Mouse (Mus musculus) ES-CJ7 (cell line): Measurements from ENCODE around the gene Tcf20.

Experiments
- DNase-seq: peaks from one replicate; pipeline ENCODE4 v3.0.0; 2011; ENCODE audit warnings: low read depth, low spot score

Gene Tcf20

DNA sequence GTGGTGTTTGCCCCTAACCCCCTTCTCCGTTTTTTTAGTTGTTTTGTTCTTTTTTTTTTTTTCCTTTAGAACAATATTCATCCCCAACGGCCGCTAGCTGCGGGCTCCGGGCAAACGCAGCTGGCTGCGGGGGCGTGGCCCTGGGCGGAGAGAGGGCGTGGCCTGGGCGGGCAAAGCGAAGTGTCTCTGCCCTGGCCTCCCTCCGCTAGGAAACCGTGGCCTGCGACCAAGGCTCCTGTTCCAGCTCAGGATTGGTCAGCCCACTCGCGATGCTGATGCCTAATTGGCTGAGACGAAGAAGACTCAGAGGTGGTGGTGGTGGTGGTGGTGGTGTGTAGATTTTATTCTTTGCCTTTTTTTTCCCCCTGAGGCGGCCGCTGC, at the start of gene Tcf20:
Tcf20 (minus strand) TSS at position 141 of the 381 bp plus-strand sequence.
- DNase-seq: peak; percentile 93

DNA sequence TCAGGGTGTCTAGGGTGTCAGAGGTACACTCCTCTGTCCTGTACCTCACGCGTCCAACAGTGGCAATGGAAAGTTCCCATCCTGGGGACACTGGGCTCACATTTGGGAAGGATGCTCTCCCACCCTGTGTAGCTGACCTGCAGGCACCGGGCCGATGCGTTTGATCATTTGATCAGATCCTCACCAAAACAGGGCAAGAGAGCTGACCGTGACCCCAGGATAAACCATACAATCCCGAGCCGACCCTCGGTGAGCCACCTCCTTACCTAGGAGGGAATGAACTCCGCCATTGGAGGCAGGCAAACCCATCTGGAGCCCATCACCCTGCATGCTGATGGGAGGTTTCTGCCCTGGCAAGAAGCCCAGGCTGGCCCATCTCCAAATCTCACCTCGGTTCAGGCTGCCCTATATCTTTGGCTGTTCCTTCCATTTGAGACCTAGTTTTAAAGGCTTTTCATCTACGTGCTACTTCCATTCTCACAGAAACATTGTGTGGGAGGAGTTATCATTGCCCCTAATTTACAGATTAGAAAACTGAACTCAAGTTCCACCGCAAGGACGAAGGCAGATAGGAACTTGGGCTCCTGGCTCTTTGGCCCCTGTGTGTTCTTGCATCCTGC, 49.3 kb upstream of the Tcf20 start:
- DNase-seq: no peak

DNA sequence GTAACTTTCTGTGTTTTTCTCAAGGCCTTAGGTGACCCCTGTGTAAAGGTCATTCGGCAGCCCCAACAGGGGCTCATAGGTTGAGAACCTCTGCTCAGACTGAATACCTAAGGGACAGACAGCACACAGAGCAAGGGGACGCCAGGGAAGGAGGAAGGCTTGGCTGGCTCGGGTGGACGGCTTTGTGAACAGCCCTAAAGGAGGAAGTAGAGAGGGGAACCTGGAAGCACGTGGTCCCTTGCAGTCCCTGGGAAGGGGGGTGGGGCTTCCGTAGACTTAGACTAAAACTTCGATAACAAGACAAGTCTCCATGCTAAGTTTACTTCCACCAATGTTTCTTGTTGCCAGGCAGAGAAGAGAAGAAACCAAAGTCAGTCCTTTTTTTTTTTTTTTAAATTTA, 48.4 kb upstream of the Tcf20 start:
- no peak for DNase-seq

DNA sequence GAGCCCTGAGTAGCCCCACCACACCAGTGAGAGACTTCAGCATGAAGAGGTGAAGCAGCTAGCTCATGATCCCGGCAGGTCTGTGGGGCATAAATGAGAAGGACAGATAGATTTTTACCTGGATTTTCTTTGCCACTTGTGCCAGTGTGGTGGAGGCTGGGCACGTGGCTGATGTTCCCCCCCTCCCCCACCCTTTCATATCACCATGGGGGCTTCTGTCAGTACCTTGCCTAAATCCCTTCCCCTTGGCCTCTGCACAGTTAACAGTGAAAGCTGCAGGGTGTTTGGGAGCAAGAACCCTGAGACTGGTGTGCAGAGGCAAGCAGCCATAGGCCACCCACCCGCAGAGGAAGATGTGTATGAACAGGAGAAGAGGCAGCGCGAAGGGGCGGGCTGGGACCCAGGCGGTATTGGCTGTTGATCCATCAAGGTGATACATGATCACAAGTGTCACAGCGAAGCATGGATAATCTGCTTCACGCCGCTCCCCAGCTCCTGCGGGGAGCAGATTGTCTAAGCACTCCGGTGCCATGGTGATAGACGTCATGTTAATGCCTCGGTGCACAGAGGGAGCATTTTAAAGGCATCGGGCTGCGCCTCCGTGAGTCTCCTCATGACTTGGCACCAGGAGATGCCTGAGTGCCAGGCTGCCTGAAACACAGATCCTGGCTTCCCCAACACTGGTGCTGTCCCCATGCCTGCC, 46.8 kb upstream of the Tcf20 start:
- DNase-seq: no peak

DNA sequence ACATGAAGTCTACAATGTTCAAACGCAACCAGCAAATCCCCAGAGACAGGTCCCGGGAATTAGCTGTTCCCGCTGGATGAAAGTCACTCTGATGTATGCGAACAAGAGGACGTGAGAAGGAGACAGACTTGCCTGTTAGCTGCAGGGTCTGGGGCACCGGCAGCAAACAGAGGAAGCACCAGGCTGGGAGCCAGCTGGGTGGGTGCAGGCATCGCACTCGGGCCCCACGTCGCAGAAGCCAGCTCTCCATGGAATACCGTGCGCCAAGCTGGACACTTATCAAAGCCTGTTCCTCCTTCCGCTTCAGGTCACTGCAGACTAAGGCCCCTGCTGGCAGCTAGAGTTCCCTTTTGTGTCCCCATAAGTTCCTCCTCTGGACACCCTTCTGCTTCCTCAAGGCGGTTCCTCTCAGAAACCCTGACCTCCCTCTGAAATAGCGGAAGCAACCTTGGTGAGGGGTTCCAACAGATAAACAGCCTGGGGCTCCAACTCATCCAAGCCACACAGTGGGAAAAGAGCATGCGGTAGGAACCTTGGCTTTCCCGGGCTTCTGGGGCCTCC, 45.4 kb upstream of the Tcf20 start, which contains the start of gene Nfam1:
Nfam1 (minus strand) TSS at position 326 of the 561 bp plus-strand sequence.
- no peak for DNase-seq

DNA sequence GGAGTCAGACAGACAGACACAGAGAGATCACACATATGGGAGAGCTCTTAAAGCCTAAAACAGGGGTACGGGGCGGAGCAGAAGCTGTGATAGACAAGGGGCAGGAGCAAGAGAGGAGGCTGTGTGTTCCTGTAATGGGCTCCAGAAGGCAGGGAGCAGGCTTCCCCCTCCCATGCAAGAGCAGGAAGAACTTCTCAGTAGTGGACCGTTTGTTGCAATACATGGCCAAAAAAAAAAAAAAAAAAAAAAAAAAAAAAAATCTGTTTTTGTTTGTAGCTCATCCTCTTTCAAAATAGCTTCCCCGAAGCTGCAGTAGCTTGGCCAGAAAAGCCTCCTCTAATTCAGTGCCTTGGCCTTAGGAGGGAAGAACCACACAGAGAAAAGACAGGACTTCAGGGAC, 43.2 kb upstream of the Tcf20 start:
- DNase-seq: no peak

DNA sequence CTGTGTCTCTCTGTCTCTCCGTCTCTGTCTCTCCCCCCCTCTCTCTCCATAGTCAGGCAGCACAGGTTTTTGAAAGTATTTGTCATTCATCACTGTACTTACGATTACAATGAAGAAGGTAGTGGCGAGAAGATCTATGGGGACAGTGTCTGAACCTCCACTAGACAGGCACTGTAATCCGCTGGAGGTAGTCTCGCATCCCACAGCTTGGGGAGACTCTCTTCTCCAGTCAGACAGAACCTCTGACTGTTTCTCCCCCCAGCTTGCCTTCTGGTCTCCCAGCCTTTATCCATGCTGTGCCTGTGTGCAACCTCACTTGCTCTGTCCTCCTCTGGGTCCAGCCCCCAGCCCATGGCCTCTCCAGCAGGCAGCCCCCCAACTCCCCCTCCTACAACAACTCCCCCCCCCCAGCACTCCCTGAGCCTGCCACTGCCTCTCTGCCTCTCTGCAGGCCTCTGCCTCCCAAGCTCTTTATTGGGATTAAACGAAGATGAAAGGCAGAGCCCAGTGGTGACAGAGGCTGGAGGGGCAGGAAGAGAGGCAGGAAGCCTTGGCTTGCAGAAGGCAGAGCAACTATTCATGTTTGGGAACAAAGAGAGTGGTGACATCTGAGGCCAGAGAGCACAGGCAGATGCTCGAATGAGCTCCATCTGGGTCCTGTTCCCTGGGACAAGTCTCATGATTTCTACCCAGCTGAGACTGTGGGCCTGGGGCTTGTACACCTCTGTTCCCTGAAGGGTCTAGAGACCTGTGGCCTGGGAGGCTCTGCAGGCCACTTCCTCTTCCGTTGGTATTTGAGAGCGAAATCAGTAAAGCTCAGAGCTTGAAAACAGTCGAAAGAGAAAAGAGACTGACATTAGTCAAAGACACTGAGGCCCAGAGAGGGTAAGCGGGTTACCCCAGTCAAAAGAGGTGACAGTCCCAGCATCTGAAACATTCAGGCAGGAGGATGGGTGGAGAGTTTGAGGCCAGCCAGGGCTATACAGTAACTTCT, 42.4 kb upstream of the Tcf20 start:
- no peak for DNase-seq

DNA sequence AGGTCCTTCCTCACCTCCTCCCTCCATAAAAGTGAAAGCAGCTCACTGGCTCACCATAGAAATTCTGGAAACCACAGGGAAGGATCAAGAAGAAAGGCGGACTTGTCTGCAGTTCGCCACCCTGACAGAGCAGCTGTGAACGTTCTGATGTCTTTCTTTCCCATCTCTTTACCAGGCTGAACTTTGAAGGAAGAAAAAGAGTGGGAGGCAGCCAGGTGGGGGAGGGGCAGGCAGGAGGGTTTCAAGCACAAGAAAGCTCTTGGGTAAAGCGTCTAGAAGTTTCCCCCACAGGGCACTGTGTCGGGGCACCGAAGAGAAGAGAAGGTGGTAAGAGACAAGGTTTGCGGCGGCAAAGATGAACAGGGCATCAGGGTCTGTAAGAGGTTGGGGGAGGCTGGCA, 38.5 kb upstream of the Tcf20 start:
- DNase-seq: no peak

DNA sequence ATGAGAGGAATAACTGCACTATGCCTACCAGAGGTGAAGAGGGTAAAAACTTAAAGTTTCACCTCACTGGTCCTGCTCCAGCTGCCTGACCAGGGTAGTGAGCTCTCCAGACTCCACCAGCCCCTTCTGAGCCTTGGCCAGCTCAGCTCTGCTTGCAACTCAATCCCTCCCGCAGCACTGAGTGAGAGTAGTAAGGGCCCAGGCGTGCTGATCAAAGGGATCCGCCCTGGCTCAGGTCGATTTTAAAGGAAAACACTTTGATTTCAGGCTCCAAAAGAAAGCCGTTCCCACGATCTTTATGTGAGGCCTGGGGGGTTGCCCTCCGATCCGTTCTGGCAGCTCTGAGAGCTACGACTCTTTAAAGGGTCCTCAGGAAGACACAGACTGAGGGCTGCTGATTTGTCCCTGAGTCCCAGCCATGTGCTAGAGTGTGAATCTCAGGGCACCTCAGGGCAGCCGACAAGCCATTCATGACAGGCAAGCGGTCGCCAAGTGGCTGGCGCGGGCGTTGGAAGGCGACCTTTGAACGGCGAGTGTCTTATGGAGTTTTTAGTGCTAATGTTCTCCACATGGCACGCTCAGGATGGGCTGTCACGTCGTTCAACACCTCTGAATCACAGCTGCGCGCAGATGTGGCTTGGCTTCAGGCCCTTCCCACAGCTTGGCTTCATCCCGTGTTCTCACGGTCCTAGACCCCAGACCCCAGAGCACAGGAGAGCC, 37.5 kb upstream of the Tcf20 start:
- DNase-seq: no peak

DNA sequence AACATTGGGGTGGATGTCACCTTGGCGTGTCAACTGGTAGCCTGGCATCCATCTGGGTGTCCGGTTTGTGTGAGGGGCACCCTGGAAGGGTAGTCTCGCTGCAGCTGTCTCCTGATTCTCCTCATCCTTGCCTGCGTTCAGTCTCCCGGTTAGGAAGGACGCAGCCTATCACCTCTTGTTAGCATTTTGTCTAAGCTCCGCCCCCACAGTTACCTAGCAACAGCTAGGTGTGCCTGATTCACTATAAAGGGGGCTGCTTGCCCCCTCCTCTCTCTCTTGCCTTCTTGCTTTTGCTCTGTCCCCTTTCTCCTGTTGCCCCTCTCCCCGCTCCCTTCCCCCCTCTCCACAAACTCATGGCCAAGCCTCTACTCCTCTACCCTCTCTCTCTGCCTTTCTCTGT, 35.3 kb upstream of the Tcf20 start:
- no peak for DNase-seq

DNA sequence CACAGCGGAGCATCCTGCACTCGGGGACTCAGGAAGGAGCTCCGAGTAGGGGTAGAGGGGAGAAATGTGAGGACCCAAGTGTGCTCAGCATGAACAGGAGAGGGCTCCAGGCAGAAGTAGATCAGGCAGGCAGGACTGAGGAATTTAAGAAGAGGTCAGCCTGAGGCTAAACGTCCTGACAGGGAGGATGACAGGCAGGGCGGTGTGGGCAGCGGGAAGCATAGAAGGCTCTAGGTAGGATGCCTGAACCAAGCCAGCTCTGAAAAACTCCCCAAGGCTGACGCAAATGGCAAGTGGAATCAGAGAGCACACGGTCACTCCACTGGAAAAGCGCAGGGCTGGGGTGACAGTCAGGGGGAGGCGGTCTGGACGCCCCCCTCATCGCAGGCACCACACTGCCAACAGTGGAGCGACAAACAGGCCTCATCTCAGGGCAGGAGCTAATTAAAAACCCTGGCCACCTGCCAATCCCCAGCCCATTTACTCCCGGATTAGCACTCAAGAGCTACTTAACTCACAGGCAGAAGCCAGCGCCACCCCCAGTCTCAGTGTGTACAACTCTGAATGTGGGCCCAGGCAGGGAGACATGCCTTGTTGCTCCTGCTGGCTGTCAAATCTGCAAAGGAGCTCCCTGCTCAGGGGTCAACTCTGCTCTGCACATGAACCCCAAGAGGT, 23.5 kb upstream of the Tcf20 start:
- no peak for DNase-seq

DNA sequence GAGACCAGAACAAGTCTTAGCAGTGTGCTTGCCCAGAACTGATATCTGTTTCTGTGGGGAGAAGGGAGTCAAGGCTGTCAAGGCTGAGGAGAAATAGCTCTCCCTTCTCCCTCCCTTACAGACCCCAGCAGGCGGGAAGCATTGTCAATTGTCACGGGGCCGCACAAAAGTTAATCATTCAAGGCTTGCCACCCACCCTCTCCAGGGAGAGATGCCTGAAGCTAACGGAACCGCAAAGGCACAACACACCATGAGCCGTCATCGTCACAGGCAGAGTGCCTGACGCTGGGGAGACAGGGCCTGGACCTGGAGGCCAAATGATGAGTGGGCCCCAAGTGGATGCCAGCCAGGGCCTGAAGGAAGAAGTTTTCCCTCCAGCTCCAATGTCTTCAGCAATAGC, 22.8 kb upstream of the Tcf20 start:
- no peak for DNase-seq

DNA sequence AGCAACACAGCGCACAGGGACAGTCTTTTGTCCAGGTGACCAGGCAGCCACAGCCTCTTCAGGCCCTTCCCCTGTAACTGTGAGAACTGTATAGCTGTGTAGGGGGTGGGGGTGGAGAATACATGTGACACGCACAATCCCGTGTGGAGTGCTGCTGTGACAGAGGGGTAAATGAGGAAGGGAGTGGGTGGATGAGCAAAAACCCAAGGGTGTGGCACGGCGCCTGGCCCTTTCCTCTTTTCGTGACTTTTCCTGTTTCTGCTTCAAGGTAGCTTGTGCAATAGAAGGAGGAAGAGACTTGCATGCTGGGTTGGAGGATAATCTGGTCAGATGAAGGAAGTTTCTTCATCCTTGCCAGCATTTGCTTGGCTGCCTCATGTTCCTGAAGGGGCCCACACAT, 21.9 kb upstream of the Tcf20 start:
- DNase-seq: no peak

DNA sequence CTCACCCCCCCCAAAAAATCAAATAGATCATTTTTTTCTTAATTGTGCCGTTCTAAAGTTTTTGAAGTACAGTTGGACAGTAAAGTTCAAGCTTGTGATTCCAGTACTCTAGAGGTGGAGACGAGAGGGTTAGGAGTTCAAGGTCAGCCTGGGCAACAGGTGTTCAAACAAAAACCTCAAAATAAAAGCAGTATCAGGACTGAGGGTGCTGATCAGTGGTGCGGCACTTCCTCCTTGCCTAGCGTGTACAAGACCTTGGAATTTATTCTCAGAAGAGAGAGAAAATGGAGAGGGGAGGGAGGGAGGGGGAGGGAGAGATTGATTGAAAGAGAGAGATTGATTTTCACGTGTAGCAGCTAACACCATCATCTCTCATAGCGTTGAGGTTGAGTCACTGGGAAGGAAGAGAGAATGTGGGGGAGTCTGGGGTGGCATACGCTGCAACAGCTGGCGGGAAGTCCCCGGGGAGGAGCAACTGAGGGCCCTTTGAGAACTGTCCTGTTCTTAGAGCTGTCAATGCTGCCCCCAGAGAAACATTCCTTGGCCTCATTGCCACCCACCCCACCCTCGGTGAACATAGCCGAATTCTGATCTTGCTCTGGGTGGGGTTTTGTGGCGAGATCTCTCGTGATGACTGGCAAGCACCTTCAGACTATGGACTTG, 21.2 kb upstream of the Tcf20 start:
- peak; percentile 63 for DNase-seq

DNA sequence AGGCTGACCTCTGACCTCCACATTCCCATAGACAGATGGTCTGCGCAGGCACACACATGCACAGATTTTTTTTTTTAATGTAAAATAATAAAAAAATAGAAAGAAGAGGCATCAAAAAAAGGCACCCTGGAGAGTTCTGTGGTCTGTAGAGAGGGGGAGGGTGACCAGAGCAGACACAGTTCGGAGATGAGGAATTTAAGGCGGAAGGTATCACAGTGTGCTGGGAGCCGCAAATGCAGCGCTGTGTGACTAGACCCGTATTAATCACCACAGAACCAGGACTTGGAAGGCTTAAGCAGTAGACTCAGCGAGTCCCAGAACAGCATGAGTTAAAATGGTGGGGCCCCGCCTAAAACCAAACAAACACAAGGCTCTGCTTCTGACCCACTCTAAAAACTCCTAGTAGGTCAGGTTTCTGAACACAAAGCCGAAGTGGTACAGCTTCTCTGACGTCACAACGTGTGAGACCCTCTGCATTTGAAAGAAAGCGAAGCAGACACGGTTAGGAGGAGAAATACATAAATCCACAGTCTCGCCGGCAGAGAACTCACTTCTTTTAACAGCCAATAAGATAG, 19.8 kb upstream of the Tcf20 start:
- DNase-seq: peak; percentile 56

DNA sequence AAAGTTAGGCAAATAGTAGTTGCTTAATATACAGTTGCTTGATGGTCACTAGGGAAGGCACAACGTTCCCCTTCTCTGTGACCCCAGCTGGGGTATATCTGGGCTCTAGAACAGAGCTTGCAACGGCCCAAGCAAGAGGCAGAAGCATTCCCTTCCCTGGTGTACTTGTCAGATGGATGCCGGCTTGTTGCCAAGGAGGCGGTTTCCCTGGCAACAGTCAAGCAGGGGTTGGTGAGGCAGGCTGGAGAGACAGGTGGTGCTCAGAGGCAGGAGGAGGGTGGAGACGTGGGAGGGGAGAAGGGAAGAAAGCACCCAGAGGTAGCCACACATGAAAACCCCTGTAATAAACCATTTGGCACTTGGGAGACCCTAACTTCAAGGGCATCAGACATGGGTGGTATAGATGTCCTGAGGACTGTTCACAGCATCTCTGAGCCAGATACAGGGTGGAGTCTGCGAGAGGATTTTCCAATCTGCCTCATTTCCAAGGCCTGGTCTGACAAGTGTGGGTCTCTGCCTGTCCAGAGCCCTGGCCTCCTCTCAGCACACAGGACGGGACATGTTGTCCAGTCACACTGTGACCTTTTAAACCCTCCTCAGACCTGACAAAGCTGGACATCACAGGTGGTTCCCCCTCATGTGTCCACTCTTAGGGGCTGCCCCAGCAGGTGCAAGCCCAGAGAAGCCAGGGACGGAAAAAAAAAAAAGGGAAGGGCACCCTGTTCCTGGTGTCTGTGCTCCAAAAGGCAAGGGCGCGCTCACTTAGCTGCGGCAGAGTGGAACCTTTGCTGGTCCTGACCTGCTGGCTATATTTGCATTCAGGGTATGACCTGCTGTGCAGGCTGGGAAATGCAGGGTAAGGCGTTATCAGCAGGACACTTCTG, 15.2 kb upstream of the Tcf20 start:
- peak; percentile 19 for DNase-seq

DNA sequence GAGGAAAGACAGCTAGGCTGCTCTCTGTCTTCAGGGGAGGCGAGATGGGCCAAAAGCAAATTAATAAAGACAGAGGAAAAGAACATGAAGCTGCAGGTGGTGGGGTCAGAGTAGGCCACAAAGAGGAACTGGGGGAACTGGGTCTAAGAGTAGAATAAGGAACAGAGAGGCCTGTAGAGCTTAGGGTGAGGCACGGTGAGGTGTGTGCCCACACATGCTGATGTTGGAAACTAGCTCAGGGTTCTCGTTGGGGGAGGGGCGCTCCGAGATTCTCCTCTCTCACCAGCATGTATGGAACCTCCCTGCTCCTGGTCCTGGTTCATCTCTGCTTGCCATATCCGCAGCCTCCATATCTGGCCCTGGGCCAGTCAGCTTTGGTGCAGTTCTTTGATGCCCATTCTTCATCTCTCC, 11.1 kb upstream of the Tcf20 start:
- no peak for DNase-seq

DNA sequence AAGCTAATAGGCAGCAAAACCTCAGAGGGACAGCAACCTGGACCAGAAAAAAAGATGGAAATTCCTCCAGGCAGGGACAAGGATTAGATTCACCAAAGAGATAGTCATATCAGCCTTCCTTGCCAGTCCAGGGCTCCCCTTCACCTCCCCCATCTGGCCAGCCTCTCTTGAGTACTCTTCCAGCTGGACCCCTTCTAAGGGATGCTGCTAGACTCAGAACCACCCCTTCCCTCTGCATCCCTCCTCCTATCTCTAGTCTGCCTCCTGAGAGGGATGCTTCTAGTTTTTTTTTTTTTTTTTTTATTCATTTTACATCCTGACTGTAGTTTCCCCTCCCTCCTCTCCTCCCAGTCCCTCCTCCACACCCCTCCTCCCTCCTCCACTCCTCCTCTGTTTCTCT, 8.8 kb upstream of the Tcf20 start:
- DNase-seq: no peak

DNA sequence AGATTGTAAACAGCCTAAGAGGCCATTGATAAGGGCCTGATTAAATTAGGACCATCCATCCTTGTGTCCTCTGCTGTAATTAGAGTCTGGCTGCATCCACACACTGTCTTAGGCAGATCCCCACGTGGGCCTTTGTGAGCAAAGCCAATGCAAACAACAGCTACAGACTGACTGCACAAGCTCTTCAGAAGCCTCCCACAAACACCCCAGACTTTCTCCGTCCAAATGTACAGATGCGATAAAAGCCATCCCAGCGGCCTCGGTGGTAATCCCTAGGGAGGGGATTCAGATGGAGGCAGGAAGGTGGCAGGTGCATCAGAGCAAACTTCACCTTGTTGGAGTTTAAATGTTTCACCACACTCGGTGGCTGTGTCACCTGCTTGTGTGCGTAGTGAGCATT, 7.6 kb upstream of the Tcf20 start:
- DNase-seq: no peak
